Mouse (Mus musculus): Measurements from ENCODE around the gene Thada. TPM values are rescaled to one million over a fixed set of nuclear protein-coding genes. Genes with fewer than 3 reads are reported as not detected.
"Not testable (repeated sequence)": the region's sequence is repeated elsewhere in the genome, so short reads cannot be mapped to it uniquely, and the experiment has no call there.

Gene Thada
- total RNA-seq, 2 experiments from 2014 or later, result 12.2 to 15.7 TPM

- DNase-seq (ENCODE audit: extremely low spot score in 1 of 2, low spot score in 1 of 2), result not testable (repeated sequence)
These were observed 231.2 kb downstream of the Thada start for GRCm38 (mm10) chr17:84234785-84235184.

GRCm38 (mm10) chr17:84233758-84234157 is 232.2 kb downstream of the Thada start:
- no peak for DNase-seq (ENCODE audit: extremely low spot score in 1 of 2, low spot score in 1 of 2)

GRCm38 (mm10) chr17:84231361-84231760 is 234.6 kb downstream of the Thada start:
- DNase-seq (ENCODE audit: extremely low spot score in 1 of 2, low spot score in 1 of 2), result no peak

- DNase-seq (ENCODE audit: extremely low spot score in 1 of 2, low spot score in 1 of 2), result no peak
These were observed 237.8 kb downstream of the Thada start for GRCm38 (mm10) chr17:84228223-84228622.

- no peak for DNase-seq (ENCODE audit: extremely low spot score in 1 of 2, low spot score in 1 of 2)
These were observed 239.3 kb downstream of the Thada start for GRCm38 (mm10) chr17:84226681-84227080.

- no peak for DNase-seq (ENCODE audit: extremely low spot score in 1 of 2, low spot score in 1 of 2)
These were observed 239.8 kb downstream of the Thada start for GRCm38 (mm10) chr17:84226231-84226630.

- DNase-seq (ENCODE audit: extremely low spot score in 1 of 2, low spot score in 1 of 2), result no peak
These were observed 241.7 kb downstream of the Thada start for GRCm38 (mm10) chr17:84224217-84224887.

- not testable (repeated sequence) for DNase-seq (ENCODE audit: extremely low spot score in 1 of 2, low spot score in 1 of 2)
These were observed 247.2 kb downstream of the Thada start for GRCm38 (mm10) chr17:84218841-84219240.

GRCm38 (mm10) chr17:84217696-84218095 is 248.3 kb downstream of the Thada start:
- no peak for DNase-seq (ENCODE audit: extremely low spot score in 1 of 2, low spot score in 1 of 2)

- DNase-seq (ENCODE audit: extremely low spot score in 1 of 2, low spot score in 1 of 2), result no peak
These were observed 250.6 kb downstream of the Thada start for GRCm38 (mm10) chr17:84215264-84215960.

GRCm38 (mm10) chr17:84213464-84213863 is 252.5 kb downstream of the Thada start:
- no peak for DNase-seq (ENCODE audit: extremely low spot score in 1 of 2, low spot score in 1 of 2)

- no peak for DNase-seq (ENCODE audit: extremely low spot score in 1 of 2, low spot score in 1 of 2)
These were observed 258.4 kb downstream of the Thada start for GRCm38 (mm10) chr17:84207611-84208010.

GRCm38 (mm10) chr17:84206239-84206638 is 259.8 kb downstream of the Thada start:
- DNase-seq (ENCODE audit: extremely low spot score in 1 of 2, low spot score in 1 of 2), result no peak

- no peak for DNase-seq (ENCODE audit: extremely low spot score in 1 of 2, low spot score in 1 of 2)
These were observed 261.0 kb downstream of the Thada start for GRCm38 (mm10) chr17:84204962-84205361.

- no peak for DNase-seq (ENCODE audit: extremely low spot score in 1 of 2, low spot score in 1 of 2)
These were observed 262.7 kb downstream of the Thada start for GRCm38 (mm10) chr17:84203340-84203739.

GRCm38 (mm10) chr17:84201183-84201582 is 264.8 kb downstream of the Thada start:
- DNase-seq (ENCODE audit: extremely low spot score in 1 of 2, low spot score in 1 of 2), result no peak

- no peak for DNase-seq (ENCODE audit: extremely low spot score in 1 of 2, low spot score in 1 of 2)
These were observed 268.1 kb downstream of the Thada start for GRCm38 (mm10) chr17:84197912-84198344.

- no peak for DNase-seq (ENCODE audit: extremely low spot score in 1 of 2, low spot score in 1 of 2)
These were observed 269.7 kb downstream of the Thada start for GRCm38 (mm10) chr17:84196329-84196728.

- DNase-seq (ENCODE audit: extremely low spot score in 1 of 2, low spot score in 1 of 2), result no peak
These were observed 270.2 kb downstream of the Thada start for GRCm38 (mm10) chr17:84195835-84196234.

- no peak for DNase-seq (ENCODE audit: extremely low spot score in 1 of 2, low spot score in 1 of 2)
These were observed 271.0 kb downstream of the Thada start for GRCm38 (mm10) chr17:84195003-84195395.

- no peak for DNase-seq (ENCODE audit: extremely low spot score in 1 of 2, low spot score in 1 of 2)
These were observed 271.6 kb downstream of the Thada start for GRCm38 (mm10) chr17:84194282-84195002.
